Mouse (Mus musculus) retina, adult 2 months (tissue): ENCODE data around the gene Myo1f.
"Not testable (repeated sequence)": the region's sequence is repeated elsewhere in the genome, so short reads cannot be mapped to it uniquely, and the experiment has no call there.

ENCODE experiments used
- DNase-seq: peaks from one replicate; pipeline ENCODE4 v3.0.0-alpha.2; 2012; ENCODE audit warnings: low read depth, low spot score

The Myo1f gene

GRCm38 (mm10) chr17:33584061-33584460 lies 28.6 kb downstream of the Myo1f start:
- DNase-seq: no peak

- DNase-seq: no peak
Measured at GRCm38 (mm10) chr17:33586011-33586410, 30.5 kb downstream of the Myo1f start.

GRCm38 (mm10) chr17:33597271-33597670 lies 41.8 kb downstream of the Myo1f start:
- DNase-seq: no peak

DNA sequence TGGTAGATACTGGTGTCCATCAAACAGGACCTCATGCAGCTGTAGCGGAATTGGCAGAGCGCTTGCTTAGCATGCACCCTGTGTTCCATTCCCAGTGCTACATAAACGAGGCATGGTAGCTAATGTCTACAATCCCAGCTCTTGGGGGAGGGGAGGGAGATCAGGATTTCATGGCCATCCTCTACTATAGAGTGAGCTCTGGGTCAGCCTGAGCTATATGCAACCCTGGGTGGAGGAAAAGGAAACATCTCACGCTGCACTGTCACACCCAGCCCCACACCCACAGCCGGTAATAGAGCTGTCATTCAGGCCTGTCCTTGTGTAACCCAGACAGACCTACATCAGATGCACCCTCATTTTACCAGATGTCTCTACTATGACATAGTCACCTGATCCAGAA lies 43.0 kb downstream of the Myo1f start:
- no peak for DNase-seq

DNA sequence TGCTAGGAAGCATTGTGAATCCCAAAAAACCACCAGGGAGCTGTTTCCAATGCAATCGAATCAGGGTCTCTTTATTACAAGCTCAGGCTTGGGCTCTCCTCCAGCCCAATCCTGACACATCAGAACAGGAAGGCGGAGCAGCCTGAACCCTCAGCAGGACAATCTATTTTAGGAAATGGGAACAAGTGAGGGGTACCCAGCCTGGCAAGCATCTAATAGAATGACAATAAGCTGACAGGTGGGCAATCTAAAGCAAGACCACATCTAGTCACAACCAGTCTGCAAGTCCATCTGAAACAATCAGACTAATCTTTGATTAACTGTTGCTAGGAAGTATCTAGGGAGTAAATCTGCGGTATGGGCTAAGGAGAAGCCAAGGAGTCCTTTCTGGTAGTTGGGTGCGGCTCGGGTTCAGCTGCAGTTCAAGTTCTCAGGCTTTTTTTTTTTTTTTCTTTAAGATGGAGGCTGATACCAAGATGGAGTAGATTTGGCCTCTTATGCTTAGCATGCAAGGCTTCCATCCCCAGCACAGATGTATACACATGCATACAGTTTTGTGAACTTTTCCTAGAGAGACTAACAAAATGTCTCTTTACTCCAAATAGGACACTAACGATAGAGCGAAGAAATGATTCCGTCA lies 44.4 kb downstream of the Myo1f start:
- DNase-seq: no peak

GRCm38 (mm10) chr17:33600831-33601230 lies 45.3 kb downstream of the Myo1f start:
- no peak for DNase-seq

DNA sequence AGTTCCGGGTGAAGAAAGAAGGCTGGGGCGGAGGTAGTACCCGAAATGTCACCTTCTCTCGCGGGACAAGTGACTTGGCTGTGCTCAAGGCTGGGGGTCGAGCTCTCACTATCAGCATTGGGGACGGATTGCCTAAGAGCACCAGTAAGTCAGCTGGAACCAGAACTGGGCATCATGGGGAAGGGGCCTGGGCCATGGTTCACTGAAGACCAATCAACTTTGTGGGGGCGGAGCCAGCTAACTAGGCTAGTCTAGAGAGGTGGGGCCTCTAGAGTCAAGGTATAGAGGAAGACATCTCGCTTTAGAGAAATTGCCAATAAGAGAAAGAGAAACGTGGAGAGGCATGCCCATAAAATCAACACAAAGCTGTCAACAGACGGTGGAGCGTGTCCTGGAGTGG lies 46.4 kb downstream of the Myo1f start:
- DNase-seq: no peak

GRCm38 (mm10) chr17:33607273-33607672 lies 51.8 kb downstream of the Myo1f start:
- DNase-seq: no peak

DNA sequence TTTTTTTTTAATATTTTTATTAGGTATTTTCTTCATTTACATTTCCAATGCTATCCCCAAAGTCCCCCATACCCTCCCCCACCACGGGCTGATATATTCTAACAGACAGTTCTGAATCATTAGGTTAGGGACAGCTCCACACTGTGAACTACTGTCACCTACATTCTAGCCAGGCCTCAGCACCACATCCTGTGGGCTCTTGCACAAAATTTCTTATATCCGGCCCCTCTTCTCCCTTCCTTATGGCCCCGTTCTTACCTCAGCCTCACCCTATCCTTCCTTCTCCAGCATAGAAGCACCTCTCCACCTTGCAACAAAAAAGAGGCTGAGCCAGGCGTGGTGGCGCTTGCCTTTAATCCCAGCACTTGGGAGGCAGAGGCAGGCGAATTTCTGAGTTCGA lies 55.0 kb downstream of the Myo1f start:
- DNase-seq: no peak

DNA sequence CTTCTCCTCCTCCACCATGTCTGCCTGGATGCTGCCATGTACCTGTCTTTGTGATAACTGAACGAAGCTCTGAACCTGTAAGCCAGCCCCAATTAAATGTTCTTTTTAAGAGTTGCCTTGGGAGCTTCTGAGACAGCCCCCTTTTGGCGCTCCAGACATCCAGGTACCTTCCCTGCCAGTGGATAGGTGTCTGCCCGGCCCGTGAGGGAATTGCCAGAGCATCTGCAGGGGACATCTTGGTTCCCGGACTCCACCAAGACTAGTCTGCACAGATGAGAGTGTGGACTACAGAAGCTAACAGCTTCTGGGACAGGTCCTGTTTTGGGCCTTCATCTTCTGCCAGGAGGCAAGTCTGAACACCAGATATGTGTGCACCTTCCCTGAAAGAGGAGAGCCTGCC lies 58.2 kb downstream of the Myo1f start:
- not testable (repeated sequence) for DNase-seq

DNA sequence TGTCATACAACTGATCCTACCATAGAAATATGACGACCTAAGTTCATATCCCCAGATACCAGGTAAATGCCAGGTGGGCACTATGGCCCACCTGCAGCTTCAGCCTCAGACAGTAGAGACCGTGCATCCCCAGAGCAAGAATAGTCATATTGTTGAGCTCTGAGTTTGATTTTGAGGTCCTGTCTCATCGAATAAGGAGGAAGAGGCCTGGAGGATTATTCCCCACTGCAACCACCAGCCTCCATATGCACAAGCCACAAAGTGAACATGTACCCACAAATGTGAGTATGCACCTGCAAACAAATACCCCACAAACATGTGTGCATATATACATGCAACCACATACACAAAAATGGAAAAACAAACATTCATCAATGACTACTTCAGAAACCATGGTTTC lies 71.8 kb downstream of the Myo1f start:
- DNase-seq: no peak

GRCm38 (mm10) chr17:33628621-33629486 lies 73.3 kb downstream of the Myo1f start, which contains the start of gene Zfp414:
Gene Zfp414, plus strand, starts transcription at chr17:33629090.
- DNase-seq: peak; percentile 87

DNA sequence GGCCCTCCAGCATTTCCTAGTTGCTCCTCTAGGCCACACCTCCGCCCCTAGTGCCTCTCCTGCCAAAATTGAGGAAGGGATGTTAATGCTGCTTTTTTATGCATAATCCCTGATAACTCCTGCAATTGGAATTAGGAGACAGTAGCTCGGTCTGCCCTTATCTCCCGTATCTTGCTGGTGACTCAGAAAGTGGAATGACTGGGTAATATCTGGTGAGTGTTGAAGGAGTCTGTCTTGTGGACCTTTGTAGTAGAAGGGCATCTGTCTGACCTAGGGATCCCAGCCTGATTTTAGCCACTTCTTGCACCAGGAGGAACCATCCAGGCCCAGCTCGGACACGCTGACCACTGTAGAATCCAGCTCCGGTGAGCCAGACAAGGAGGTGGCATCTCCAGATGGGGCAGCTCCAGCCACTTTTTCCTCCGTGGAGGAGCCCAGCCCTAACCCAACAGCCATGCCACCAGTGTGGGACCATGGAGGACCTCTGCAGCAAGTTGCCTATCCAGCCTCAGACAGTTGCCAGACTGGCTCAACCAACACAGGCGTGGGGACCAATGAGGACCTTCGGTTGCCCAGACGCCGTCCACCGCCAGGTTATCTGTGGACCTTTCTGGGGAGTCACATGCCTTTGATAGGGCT lies 74.1 kb downstream of the Myo1f start:
- DNase-seq: no peak

DNA sequence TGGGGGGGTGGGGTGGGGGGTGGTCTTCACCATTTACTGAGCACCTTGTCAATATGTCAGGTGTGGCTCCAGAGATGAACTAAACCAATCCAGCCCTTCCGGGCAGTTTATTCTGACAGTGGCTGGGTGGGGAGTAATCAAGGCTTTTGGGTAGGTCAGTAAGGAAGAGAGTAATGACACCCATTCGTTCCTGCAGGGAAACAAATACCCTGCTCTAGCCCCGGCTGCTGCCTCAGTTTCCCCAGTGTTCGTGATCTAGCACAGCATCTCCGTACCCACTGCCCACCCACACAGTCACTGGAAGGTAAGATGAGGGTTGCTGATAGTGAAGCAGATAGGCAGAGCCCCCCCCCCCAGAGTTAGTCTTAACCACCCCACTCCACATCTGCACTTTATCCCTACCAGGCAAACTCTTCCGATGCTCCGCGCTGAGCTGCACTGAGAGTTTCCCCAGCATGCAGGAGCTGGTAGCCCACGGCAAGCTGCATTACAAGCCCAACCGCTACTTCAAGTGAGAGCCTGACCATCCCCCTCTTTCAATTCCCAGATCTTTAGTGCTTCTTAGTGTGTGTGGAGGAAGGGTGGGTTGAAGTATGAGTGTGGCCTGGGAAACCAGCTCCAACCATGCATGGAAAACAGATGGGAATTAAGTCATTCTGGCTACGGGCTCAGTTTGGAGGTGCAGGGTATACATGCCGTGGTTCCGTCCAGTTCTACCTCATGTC lies 74.8 kb downstream of the Myo1f start:
- DNase-seq: no peak

DNA sequence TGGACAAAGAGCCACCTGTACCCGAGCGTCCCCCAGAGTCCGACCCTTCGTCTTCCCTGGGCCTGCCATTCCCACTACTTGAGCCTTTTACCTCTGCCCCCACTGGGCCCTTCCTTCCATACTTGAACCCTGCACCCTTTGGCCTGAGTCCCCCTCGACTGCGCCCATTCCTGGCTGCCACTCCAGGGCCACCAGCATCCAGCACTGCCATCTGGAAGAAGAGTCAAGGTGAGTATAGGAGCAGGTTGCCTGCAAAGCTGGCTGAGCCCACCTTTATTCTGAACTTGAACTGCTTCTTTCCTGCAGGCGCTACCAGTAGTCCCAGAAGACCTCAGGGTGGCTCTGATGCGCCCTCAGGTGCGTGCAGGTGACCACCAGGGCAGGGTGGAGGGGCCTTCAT lies 75.7 kb downstream of the Myo1f start:
- no peak for DNase-seq

DNA sequence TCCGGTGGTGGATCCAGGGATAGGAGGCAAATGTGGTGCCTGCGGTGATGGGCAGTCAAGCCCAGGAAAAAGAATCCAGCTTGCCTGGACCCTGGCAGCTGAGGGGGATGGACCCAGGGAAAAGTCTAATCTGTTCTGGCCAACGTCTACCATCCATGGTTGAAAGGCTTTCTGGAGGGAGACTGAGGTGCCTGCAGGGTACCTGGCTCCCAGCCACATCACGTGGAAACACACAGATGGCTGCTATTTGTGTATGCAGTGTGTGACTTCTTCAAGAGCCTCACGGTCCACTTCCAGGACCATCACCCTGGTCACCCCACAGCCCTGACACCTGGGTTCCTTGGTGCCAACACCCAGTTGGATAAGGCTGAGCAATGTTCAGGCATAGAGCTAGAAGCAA lies 76.3 kb downstream of the Myo1f start:
- no peak for DNase-seq

DNA sequence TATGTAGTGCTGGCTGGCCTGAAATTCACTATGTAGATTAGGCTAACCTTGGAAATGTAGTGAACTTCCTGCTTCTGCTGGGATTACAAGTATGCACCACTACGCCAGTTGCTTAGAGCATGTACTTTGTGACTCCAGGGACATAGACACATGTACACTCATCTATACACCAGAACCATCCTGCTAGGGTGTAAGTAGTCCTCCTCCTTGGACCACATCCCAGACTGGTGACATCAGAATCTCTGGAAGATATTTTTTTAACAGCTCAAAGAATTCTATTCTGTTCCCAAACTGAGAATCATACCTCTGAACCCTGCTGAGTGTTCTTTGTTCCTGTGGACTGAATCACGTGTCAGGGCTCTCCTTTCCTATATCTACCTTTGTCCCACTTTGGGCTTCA lies 81.5 kb downstream of the Myo1f start:
- DNase-seq: no peak

GRCm38 (mm10) chr17:33637516-33638276 lies 82.2 kb downstream of the Myo1f start, which contains the start of gene Pram1:
Gene Pram1, plus strand, starts transcription at chr17:33638056.
- DNase-seq: no peak

- DNase-seq: no peak
Measured at GRCm38 (mm10) chr17:33639743-33640142, 84.2 kb downstream of the Myo1f start.

DNA sequence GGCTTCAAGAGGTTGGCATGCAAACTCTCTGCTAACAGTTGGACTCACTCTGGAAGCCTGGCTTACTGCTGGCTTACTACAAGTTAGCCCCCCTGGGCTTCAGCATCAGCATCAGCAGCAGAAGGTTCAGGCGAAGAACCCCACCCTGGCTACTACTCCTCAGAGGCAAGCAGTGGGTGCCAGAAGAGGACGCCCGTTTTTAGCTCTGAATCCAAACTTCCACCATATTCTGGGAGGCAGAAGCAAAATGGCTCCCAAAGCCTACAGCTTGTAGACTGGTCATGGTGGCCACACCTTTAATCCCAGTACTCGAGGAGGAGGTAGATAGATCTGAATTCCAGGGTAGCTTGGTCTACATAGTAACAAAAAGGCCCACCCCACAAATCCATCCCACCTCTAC lies 88.6 kb downstream of the Myo1f start:
- no peak for DNase-seq

- no peak for DNase-seq
Measured at GRCm38 (mm10) chr17:33645073-33645472, 89.6 kb downstream of the Myo1f start.
